Comparison of ENCODE assay signal across 14 mouse cellular contexts in genomic region chr13:62978784-62979183, GRCm38 (mm10). TPM values are rescaled to one million over a fixed set of nuclear protein-coding genes. Genes with fewer than 3 reads are reported as not detected.
A peak's percentile ranks its signal among the peaks of the same experiment; 100 is the strongest.
DNase-seq lines count a peak whose midpoint lies in the region; ATAC-seq and TF ChIP-seq lines count a peak whose summit lies in the region.
"Had no signal": no experiment of that assay in that cellular context is flagged by ENCODE, and none has a peak within 500 bp of the region (broad histone marks: within the 10 kb centered on the region; RNA-seq: fewer than 3 reads in every experiment).

No protein-coding gene starts in this region.

- no peaks in the 10 kb centered on the region for H3K36me3 ChIP-seq in heart, embryonic 10.5 days
- H3K36me3 ChIP-seq in hindbrain, embryonic 16.5 days (ENCODE audit: control insufficient read depth, insufficient read depth, low read length): no peaks in the 10 kb centered on the region
- no peaks in the 10 kb centered on the region for H3K36me3 ChIP-seq in hindbrain, embryonic 10.5 days
- H3K36me3 ChIP-seq in lung, embryonic 14.5 days (ENCODE audit: insufficient read depth): no peaks in the 10 kb centered on the region
- H3K36me3 ChIP-seq in embryonic facial prominence, embryonic 15.5 days: no peaks in the 10 kb centered on the region
- H3K36me3 ChIP-seq: midbrain, embryonic 13.5 days had no signal

- peak; percentile 72 for DNase-seq in heart, embryonic 10.5 days (ENCODE audit: low spot score)
- DNase-seq in heart, adult 9 months (ENCODE audit: low spot score in 2 of 2): no peak
- no peak for DNase-seq in hindbrain, embryonic 10.5 days (ENCODE audit: low spot score)
- no peak for DNase-seq in lung, embryonic 14.5 days
- DNase-seq in lung, postnatal 4 days: no peak
- DNase-seq: cerebellum, postnatal 10 days; liver; thymus, postnatal 36 days had no signal

- H3K9me3 ChIP-seq in heart, embryonic 10.5 days: no peaks in the 10 kb centered on the region
- no peaks in the 10 kb centered on the region for H3K9me3 ChIP-seq in hindbrain, embryonic 16.5 days (ENCODE audit: control insufficient read depth, low read length)
- no peaks in the 10 kb centered on the region for H3K9me3 ChIP-seq in hindbrain, embryonic 10.5 days
- H3K9me3 ChIP-seq in lung, embryonic 14.5 days (ENCODE audit: low read depth, low read length): no peaks in the 10 kb centered on the region
- H3K9me3 ChIP-seq in embryonic facial prominence, embryonic 15.5 days (replicated peaks): no peaks in the 10 kb centered on the region
- H3K9me3 ChIP-seq: midbrain, embryonic 13.5 days had no signal

- peak; percentile 45; the same call in 1 of the 2 replicates for ATAC-seq in hindbrain, embryonic 16.5 days
- peak; percentile 50; the same call in 1 of the 2 replicates for ATAC-seq in lung, embryonic 14.5 days (ENCODE audit: insufficient read depth)
- ATAC-seq in embryonic facial prominence, embryonic 15.5 days (ENCODE audit: insufficient number of reproducible peaks, low FRiP score, low TSS enrichment, low read depth): 0 out of 2 replicates have a peak, but pooled peaks have one; percentile 11
- ATAC-seq: forebrain, embryonic 16.5 days; midbrain, embryonic 13.5 days had no signal

- H3K9ac ChIP-seq in hindbrain, embryonic 16.5 days (ENCODE audit: low read depth, low read length): no peak overlapping the region
- H3K9ac ChIP-seq in lung, embryonic 14.5 days: no peak overlapping the region
- H3K9ac ChIP-seq in embryonic facial prominence, embryonic 15.5 days: no peak overlapping the region
- H3K9ac ChIP-seq: midbrain, embryonic 13.5 days had no signal

- TF ChIP-seq CTCF in lung, embryonic 14.5 days (IDR thresholded peaks at IDR 0.05; ENCODE audit: low read depth): no peak

- WGBS in heart, embryonic 10.5 days: 73% methylated on average over 4 of the region's 4 CpGs
- 87% methylated on average over 4 of the region's 4 CpGs for WGBS in hindbrain, embryonic 16.5 days
- 82% methylated on average over 4 of the region's 4 CpGs for WGBS in hindbrain, embryonic 10.5 days
- 77% methylated on average over 4 of the region's 4 CpGs for WGBS in lung, embryonic 14.5 days
- WGBS in embryonic facial prominence, embryonic 15.5 days: 71% methylated on average over 4 of the region's 4 CpGs

- H3K27me3 ChIP-seq in heart, embryonic 10.5 days (ENCODE audit: insufficient read depth, poor library complexity, severe bottlenecking): no peaks in the 10 kb centered on the region
- no peaks in the 10 kb centered on the region for H3K27me3 ChIP-seq in hindbrain, embryonic 16.5 days (replicated peaks; ENCODE audit: control insufficient read depth, insufficient read depth, low read length)
- no peaks in the 10 kb centered on the region for H3K27me3 ChIP-seq in hindbrain, embryonic 10.5 days (ENCODE audit: insufficient read depth, poor library complexity, severe bottlenecking)
- H3K27me3 ChIP-seq in lung, embryonic 14.5 days (ENCODE audit: insufficient read depth, low read length): no peaks in the 10 kb centered on the region
- no peaks in the 10 kb centered on the region for H3K27me3 ChIP-seq in embryonic facial prominence, embryonic 15.5 days
- H3K27me3 ChIP-seq: midbrain, embryonic 13.5 days had no signal

- 0 out of 2 replicates have a peak overlapping the region, but pooled peaks have one; percentile 3 for H3K27ac ChIP-seq in heart, embryonic 10.5 days
- H3K27ac ChIP-seq in hindbrain, embryonic 16.5 days (ENCODE audit: low read depth, low read length): no peak overlapping the region
- H3K27ac ChIP-seq in hindbrain, embryonic 10.5 days: no peak overlapping the region
- peak overlapping the region; percentile 51; the same call in 1 of the 2 replicates for H3K27ac ChIP-seq in lung, embryonic 14.5 days (ENCODE audit: low read depth)
- H3K27ac ChIP-seq in embryonic facial prominence, embryonic 15.5 days (replicated peaks): no peak overlapping the region
- H3K27ac ChIP-seq: midbrain, embryonic 13.5 days had no signal

- 0 out of 2 replicates have a peak, but pooled peaks cover 5% of the 10 kb centered on the region for H3K4me1 ChIP-seq in heart, embryonic 10.5 days
- H3K4me1 ChIP-seq in hindbrain, embryonic 16.5 days (ENCODE audit: control insufficient read depth, insufficient read depth, low read depth, low read length): no peaks in the 10 kb centered on the region; the same call in 1 of the 2 replicates
- peaks cover 10% of the 10 kb centered on the region for H3K4me1 ChIP-seq in hindbrain, embryonic 10.5 days (replicated peaks)
- peaks cover 7% of the 10 kb centered on the region; the same call in 1 of the 2 replicates for H3K4me1 ChIP-seq in lung, embryonic 14.5 days (ENCODE audit: insufficient read depth)
- peaks cover 27% of the 10 kb centered on the region for H3K4me1 ChIP-seq in embryonic facial prominence, embryonic 15.5 days
- H3K4me1 ChIP-seq: midbrain, embryonic 13.5 days had no signal

- no peak overlapping the region for H3K4me3 ChIP-seq in heart, embryonic 10.5 days
- no peak overlapping the region for H3K4me3 ChIP-seq in hindbrain, embryonic 16.5 days (ENCODE audit: low read length)
- H3K4me3 ChIP-seq in hindbrain, embryonic 10.5 days: no peak overlapping the region
- no peak overlapping the region for H3K4me3 ChIP-seq in lung, embryonic 14.5 days (ENCODE audit: low read depth, low read length)
- no peak overlapping the region for H3K4me3 ChIP-seq in embryonic facial prominence, embryonic 15.5 days (replicated peaks)
- H3K4me3 ChIP-seq: erythroblast, embryonic 14.5 days; midbrain, embryonic 13.5 days; myocyte had no signal

- no peak overlapping the region for H3K4me2 ChIP-seq in hindbrain, embryonic 16.5 days (ENCODE audit: low read length)
- H3K4me2 ChIP-seq in lung, embryonic 14.5 days: no peak overlapping the region
- no peak overlapping the region for H3K4me2 ChIP-seq in embryonic facial prominence, embryonic 15.5 days (replicated peaks)
- H3K4me2 ChIP-seq: midbrain, embryonic 13.5 days had no signal

RNA-seq across cellular contexts. Expression of gene 2010111I01Rik, which starts 14.1 kb away (rescaled TPM):
- polyA plus RNA-seq in heart, embryonic 10.5 days (2016; fragmentation: Nextera tagmentation; extraction: Ambion mirVana): 46.2 and 52.6 TPM in 2 replicates
- polyA plus RNA-seq in hindbrain, embryonic 16.5 days (2015; fragmentation: Nextera tagmentation; extraction: Ambion mirVana): 28.6 and 30.1 TPM in 2 replicates
- polyA plus RNA-seq in hindbrain, embryonic 10.5 days (2016; fragmentation: Nextera tagmentation; extraction: Ambion mirVana): 34.6 and 43.5 TPM in 2 replicates
- polyA plus RNA-seq in lung, embryonic 14.5 days (2014; fragmentation: Nextera tagmentation; extraction: Ambion mirVana): 146 and 156 TPM in 2 replicates
- polyA plus RNA-seq in embryonic facial prominence, embryonic 15.5 days (2015; fragmentation: Nextera tagmentation; extraction: Ambion mirVana): 197 and 226 TPM in 2 replicates

Comparison
In these comparisons a context has a peak if more than half of its experiments do, and no peak if none do; other contexts are left out.
1. H3K27ac ChIP-seq: peak in heart, embryonic 10.5 days (single experiment) and lung, embryonic 14.5 days (single experiment); none in hindbrain, embryonic 16.5 days (single experiment), hindbrain, embryonic 10.5 days (single experiment) and embryonic facial prominence, embryonic 15.5 days (single experiment).
2. Peak in every context shown above with its lines, with median percentiles within 50 percentile points of each other: ATAC-seq.